Mouse (Mus musculus) forebrain, embryonic 16.5 days (tissue): Measurements from ENCODE around the gene Syt13. TPM values are rescaled to one million over a fixed set of nuclear protein-coding genes. Genes with fewer than 3 reads are reported as not detected.

Source experiments
- ATAC-seq: fragments of 200-750 bp; cut with Nextera tagmentation; 2 replicates; pipeline ENCODE4 v1.8.0; 2017; ENCODE audit warnings: mild to moderate bottlenecking, moderate library complexity
- H3K27ac ChIP-seq: fragments of 300-500 bp; sonication (generic); 2 replicates; pipeline ENCODE4 v1.5.1; 2014; ENCODE audit warnings: low read length, control low read depth
- H3K27me3 ChIP-seq: fragments of 300-500 bp; sonication (generic); replicated peaks from 2 replicates; pipeline ENCODE4 v1.6.1; 2014; ENCODE audit warnings: low read length; ENCODE audit not compliant: control insufficient read depth, insufficient read depth
- H3K36me3 ChIP-seq: fragments of 300-500 bp; sonication (generic); 2 replicates; pipeline ENCODE4 v1.6.1; 2014; ENCODE audit not compliant: control insufficient read depth, insufficient read depth
- H3K4me1 ChIP-seq: fragments of 300-500 bp; sonication (generic); replicated peaks from 2 replicates; pipeline ENCODE4 v1.6.1; 2014; ENCODE audit warnings: low read length; ENCODE audit not compliant: control insufficient read depth, insufficient read depth
- H3K4me2 ChIP-seq: fragments of 300-500 bp; sonication (generic); 2 replicates; pipeline ENCODE4 v1.6.1; 2014; ENCODE audit warnings: mild to moderate bottlenecking, low read length, control low read depth
- H3K4me3 ChIP-seq: fragments of 300-500 bp; sonication (generic); replicated peaks from 2 replicates; pipeline ENCODE4 v1.5.1; 2014; ENCODE audit warnings: mild to moderate bottlenecking, low read length, control low read depth
- H3K9ac ChIP-seq: fragments of 300-500 bp; sonication (generic); replicated peaks from 2 replicates; pipeline ENCODE4 v1.6.1; 2014; ENCODE audit warnings: low read depth, low read length, control low read depth
- H3K9me3 ChIP-seq: fragments of 300-500 bp; sonication (generic); 2 replicates; pipeline ENCODE4 v1.6.1; 2016; ENCODE audit warnings: low read length; ENCODE audit not compliant: control insufficient read depth
- WGBS: fragments of 180-500 bp; shearing (Covaris S2); extraction: QIAGEN DNeasy Blood & Tissue Kit; methylation state at CpG from one replicate; pipeline ENCODE4 v1.1.7; 2014; 5-methylcytosine and 5-hydroxymethylcytosine counted together
- polyA plus RNA-seq: library from polyadenylated mRNA; unstranded; fragments of >200 nt; fragmentation: Nextera tagmentation; extraction: Ambion mirVana; gene quantifications from 2 replicates; pipeline ENCODE4 v1.2.1, GENCODE M21; 2015

Gene Syt13
- 11.5 and 24.0 TPM in 2 replicates for polyA plus RNA-seq

DNA sequence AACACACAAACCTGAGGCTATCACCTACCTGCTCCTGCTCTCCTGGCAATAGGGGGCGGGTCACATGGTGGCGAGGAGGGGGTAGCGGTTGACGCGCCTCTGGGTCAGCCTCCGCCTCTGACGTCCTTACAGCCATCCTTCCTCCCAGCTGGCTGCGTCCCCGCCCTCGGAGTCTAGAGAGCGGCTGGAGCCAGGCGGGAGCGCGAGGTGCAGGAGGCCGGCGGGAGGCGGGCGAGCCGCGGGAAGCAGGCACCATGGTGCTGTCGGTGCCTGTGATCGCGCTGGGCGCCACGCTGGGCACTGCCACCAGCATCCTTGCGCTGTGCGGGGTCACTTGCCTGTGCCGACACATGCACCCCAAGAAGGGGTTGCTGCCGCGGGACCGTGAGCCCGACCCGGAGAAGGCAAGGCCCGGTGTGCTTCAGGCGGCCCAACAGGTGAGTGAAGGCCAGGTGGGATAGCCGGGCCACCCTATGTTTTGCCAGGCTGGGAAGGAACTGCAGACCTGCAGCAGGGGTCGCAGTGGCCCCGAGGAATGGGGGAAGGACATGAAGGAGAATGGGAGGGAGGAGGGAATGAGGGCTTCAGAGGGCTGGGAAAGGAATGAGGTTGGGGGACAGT lies at the start of gene Syt13:
Gene Syt13, plus strand, starts transcription at position 166 of the 621 bp plus-strand sequence.
- no peak within 1 kb of the TSS for H3K27ac ChIP-seq
- H3K27me3 ChIP-seq, result peaks cover 8% of the 10 kb centered on the region
- peak; percentile 64 for ATAC-seq
- peak within 1 kb of the TSS; percentile 67 for H3K9ac ChIP-seq
- H3K4me3 ChIP-seq, result peak within 1 kb of the TSS; percentile 47
- H3K9me3 ChIP-seq, result no peaks in the 10 kb centered on the region
- peak within 1 kb of the TSS; percentile 73 for H3K4me2 ChIP-seq
- peaks cover 36% of the 10 kb centered on the region for H3K4me1 ChIP-seq
- under 1% methylated on average over 38 of the region's 38 CpGs for WGBS
- H3K36me3 ChIP-seq, result no peaks in the 10 kb centered on the region

DNA sequence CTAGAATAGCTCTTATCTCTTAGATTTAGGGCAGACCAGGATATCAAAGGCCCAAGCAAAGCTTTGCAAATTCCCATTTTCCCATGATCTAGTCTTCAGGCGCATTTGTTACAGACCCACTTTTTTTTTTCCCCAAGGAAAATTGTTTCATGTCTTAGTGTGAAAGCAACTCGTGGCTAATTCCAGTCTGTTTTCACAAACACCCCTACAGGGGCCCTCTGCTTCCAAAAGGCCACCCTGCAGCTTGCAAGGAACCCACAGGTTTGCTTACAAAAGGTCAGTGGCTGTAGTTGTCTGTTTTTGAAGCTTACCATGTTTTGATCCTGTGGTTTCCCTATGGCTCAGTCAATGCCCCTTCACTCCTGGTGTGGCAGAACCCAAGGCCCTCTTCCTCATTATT lies 48.3 kb upstream of the Syt13 start:
- no peak overlapping the region for H3K27ac ChIP-seq
- no peaks in the 10 kb centered on the region for H3K9me3 ChIP-seq
- no peak overlapping the region for H3K9ac ChIP-seq
- no peak overlapping the region for H3K4me2 ChIP-seq
- H3K36me3 ChIP-seq, result no peaks in the 10 kb centered on the region
- no peak overlapping the region for H3K4me3 ChIP-seq
- no peaks in the 10 kb centered on the region for H3K4me1 ChIP-seq
- WGBS, result 21% methylated on average over 2 of the region's 2 CpGs
- no peaks in the 10 kb centered on the region for H3K27me3 ChIP-seq
- ATAC-seq, result no peak

DNA sequence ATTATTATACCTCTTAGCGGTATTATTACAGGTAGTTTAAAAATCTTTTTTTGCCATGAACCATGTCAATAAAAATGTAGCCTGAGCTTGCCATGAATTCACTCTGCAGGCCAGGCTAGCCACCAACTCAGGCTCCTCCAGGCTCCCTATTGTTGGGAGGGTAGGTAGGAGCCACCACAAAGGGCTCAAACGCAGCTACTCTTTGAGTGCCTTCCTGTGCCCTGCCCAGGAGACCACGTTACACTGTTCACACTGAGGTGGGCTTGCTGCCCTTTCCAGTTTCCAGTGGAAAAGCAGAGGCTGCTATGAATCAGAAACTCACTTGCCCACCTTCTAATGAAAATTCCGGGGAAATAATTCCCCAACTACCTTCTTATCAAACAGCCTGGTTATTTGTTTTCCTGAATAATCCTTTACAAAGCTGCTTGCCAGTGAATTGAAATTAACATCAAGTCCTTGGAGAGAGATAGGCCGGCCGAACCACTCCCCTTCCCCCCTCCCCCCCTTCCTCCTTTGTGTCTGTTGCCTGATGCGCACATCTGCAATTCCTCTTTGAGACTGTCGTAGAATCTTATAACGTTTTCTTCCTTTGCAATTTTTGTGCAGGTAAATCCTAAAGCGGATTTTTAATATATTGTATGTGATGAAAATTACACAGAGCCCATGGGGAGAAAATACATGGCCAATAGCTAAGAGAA lies 44.6 kb upstream of the Syt13 start:
- ATAC-seq, result 0 out of 2 replicates have a peak, but pooled peaks have one; percentile 26
- H3K27ac ChIP-seq, result no peak overlapping the region
- H3K9me3 ChIP-seq, result no peaks in the 10 kb centered on the region
- H3K36me3 ChIP-seq, result no peaks in the 10 kb centered on the region
- H3K4me1 ChIP-seq, result no peaks in the 10 kb centered on the region
- H3K27me3 ChIP-seq, result no peaks in the 10 kb centered on the region
- 11% methylated on average over 10 of the region's 10 CpGs for WGBS
- H3K4me3 ChIP-seq, result no peak overlapping the region
- no peak overlapping the region for H3K4me2 ChIP-seq
- no peak overlapping the region for H3K9ac ChIP-seq

DNA sequence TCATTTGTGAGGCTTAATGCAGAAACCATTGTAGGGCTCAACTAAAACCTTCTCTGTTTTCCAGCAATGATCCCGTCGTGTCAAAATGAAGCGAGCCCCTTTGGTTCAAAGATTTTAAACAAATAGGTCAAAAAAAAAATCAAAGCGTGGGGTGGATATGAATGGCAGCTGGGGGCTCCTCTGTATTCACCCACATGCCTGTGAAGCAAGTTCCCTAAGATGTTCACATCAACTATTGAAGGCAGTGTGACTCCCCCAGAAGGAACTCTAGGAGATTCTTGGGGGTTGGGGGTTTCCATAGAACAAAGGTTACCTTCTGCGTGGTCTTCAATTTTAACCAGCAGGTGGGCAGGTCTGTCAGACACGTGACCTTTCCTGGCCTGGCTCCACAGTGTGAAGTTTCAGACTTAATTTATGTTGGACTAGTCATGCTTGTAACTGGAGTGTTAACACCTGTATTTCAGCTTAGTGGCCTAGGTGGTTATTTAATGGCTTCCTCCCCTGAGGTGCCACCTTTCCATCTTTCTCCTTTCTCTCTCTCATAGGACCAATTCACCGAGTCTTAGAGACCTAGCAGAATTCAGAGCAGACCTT lies 43.7 kb upstream of the Syt13 start:
- ATAC-seq, result no peak
- Histone ChIP-seq H3K27ac (no peak overlapping the region), H3K9ac (no peak overlapping the region), H3K4me1 (no peaks in the 10 kb centered on the region), H3K36me3 (no peaks in the 10 kb centered on the region), H3K4me3 (no peak overlapping the region), H3K9me3 (no peaks in the 10 kb centered on the region), H3K4me2 (no peak overlapping the region), H3K27me3 (no peaks in the 10 kb centered on the region)
- WGBS, result 12% methylated on average over 7 of the region's 7 CpGs

DNA sequence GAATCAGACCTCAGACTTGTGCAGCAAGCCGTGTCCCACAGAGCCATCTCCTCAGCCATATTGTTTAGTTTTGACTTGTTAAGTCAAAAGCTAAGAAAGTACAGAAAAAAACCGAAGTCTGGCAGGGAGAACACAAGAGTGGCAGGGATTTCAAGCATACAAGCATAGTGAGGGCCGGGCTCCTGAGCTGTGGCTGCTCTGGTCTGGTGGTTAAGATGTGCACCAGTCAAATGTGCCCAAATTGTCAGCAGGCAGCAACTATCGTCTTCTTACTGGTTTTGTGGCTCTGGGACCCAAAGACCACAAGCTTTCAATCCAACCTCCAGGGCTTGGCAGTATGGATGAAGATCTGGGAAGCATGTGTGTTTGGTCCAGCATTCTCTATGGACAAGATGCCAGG lies 42.2 kb upstream of the Syt13 start:
- no peaks in the 10 kb centered on the region for H3K27me3 ChIP-seq
- H3K36me3 ChIP-seq, result no peaks in the 10 kb centered on the region
- H3K4me2 ChIP-seq, result no peak overlapping the region
- H3K4me1 ChIP-seq, result no peaks in the 10 kb centered on the region
- no peak overlapping the region for H3K4me3 ChIP-seq
- H3K9ac ChIP-seq, result no peak overlapping the region
- no peak for ATAC-seq
- no peaks in the 10 kb centered on the region for H3K9me3 ChIP-seq
- WGBS, result 88% methylated on average over 4 of the region's 4 CpGs
- no peak overlapping the region for H3K27ac ChIP-seq

DNA sequence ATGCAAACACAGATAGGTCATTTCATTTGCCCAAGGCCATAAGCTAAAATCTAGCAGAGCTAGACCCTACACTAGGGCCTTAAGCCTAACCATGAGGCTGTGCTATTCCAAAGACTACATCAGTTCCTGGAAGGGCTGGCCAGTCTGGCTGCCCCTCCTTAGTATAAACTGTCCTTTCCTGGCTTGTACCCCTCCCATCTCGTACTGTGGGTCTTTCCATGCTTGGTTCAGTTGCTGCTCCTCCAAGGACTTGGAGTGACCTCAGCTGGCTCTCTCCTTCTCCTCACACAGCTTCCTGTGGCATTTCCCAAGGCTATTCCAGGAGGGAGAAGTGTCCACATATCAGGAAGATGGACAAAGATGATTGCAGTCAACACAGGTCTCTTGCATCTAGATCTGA lies 40.3 kb upstream of the Syt13 start:
- ATAC-seq, result no peak
- Histone ChIP-seq H3K4me1 (no peaks in the 10 kb centered on the region), H3K9me3 (no peaks in the 10 kb centered on the region), H3K27me3 (no peaks in the 10 kb centered on the region), H3K27ac (no peak overlapping the region), H3K4me2 (no peak overlapping the region), H3K9ac (no peak overlapping the region), H3K36me3 (no peaks in the 10 kb centered on the region), H3K4me3 (no peak overlapping the region)
- 69% methylated on average over 1 of the region's 1 CpGs for WGBS

DNA sequence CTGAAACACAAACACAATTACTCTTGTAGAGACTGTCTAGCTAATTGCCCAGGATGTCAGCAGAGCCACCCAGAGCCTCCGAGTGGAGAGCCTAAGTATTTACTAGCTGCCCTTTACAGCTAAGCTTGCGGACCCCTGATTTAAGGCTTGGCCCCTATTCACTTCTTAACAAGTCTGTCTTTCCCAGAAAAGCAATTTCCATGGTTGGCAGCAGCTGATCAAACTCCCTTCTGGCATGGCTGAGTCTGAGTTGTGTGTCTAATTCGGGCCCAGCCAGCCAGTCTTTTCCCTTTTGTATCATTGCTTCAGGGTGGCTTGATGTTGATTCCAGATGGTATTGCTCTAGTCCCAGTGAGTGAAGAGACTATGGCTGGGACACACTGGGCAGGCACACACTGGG lies 37.4 kb upstream of the Syt13 start:
- Histone ChIP-seq H3K4me2 (no peak overlapping the region), H3K4me1 (no peaks in the 10 kb centered on the region), H3K27ac (no peak overlapping the region), H3K9me3 (no peaks in the 10 kb centered on the region), H3K36me3 (no peaks in the 10 kb centered on the region), H3K27me3 (no peaks in the 10 kb centered on the region), H3K9ac (no peak overlapping the region), H3K4me3 (no peak overlapping the region)
- 35% methylated on average over 3 of the region's 3 CpGs for WGBS
- ATAC-seq, result 0 out of 2 replicates have a peak, but pooled peaks have one; percentile 31

DNA sequence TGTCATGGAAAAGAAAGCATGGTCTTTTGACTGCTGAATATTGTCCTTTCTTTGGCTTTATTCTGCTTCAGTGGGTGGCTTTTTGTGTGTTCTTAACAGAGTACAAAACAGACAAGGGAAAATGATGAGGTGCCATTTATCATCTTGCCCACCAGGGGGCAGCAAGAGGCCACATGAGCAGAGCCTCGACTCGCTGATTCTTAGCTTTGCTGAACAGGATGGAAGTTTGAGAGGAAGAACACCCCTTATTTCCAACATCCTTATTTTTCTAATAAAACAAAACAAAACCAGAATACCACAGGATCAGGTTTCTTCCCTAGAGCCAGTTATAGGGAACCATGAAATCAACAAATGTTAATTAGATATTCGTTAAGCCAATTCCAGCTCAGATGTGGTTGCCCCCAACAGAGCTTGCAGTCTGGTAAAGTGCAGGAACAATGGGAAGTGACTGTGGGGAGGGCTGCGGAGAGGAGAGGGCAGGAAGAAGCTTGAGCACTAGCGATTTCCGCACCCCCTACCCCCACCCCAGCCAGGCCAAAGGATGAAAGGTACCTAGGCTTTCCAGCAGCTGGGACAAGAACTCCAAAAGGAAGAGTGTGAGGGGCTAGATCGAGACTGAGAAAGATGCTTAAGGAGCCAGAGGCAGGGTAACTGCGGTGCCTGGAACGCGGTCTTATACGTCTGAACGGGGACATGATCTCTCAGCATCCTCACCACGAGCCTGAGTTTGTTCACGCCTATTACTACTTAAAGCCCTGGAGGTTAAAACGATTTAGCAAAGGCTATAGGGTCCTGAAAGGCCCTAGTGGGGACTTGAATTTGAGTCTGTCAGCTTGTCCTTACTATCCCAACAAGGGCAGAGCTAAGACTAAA lies 31.6 kb upstream of the Syt13 start:
- no peak overlapping the region for H3K4me3 ChIP-seq
- H3K9ac ChIP-seq, result no peak overlapping the region
- H3K4me2 ChIP-seq, result no peak overlapping the region
- no peaks in the 10 kb centered on the region for H3K36me3 ChIP-seq
- 3% methylated on average over 15 of the region's 15 CpGs for WGBS
- H3K27me3 ChIP-seq, result no peaks in the 10 kb centered on the region
- H3K4me1 ChIP-seq, result no peaks in the 10 kb centered on the region; the same call in 1 of the 2 replicates
- no peaks in the 10 kb centered on the region for H3K9me3 ChIP-seq
- no peak overlapping the region for H3K27ac ChIP-seq
- peak; percentile 57 for ATAC-seq

DNA sequence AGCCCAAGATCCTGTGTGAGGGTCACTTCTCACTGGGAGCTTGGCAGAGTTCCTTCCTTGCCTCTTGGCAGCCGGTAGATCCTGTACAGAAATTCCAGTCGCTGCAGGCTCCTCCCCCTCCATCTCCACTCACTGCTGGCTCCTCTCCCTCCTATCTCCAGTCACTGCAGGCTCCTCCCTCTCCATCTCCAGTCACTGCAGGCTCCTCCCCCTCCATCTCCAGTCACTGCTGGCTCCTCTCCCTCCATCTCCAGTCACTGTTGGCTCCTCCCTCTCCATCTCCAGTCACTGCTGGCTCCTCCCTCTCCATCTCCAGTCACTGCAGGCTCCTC lies 31.0 kb upstream of the Syt13 start:
- Histone ChIP-seq H3K27me3 (no peaks in the 10 kb centered on the region), H3K9ac (no peak overlapping the region), H3K4me2 (no peak overlapping the region), H3K27ac (no peak overlapping the region), H3K36me3 (no peaks in the 10 kb centered on the region), H3K4me1 (no peaks in the 10 kb centered on the region; the same call in 1 of the 2 replicates), H3K9me3 (no peaks in the 10 kb centered on the region), H3K4me3 (no peak overlapping the region)
- peak; percentile 28; the same call in 1 of the 2 replicates for ATAC-seq
- 0% methylated on average over 2 of the region's 2 CpGs for WGBS
